Mouse (Mus musculus) E14TG2a.4 (cell line): ENCODE data around the gene Hspbap1.

Experiments
- CTCF ChIP-seq: conservative IDR thresholded peaks from 2 replicates; pipeline ENCODE4 v1.5.1; 2014; ENCODE audit warnings: low read length
- NANOG ChIP-seq: IDR thresholded peaks from 2 replicates; pipeline ENCODE4 v1.6.1; 2014; ENCODE audit warnings: borderline replicate concordance, low read length, mixed read lengths

DNA sequence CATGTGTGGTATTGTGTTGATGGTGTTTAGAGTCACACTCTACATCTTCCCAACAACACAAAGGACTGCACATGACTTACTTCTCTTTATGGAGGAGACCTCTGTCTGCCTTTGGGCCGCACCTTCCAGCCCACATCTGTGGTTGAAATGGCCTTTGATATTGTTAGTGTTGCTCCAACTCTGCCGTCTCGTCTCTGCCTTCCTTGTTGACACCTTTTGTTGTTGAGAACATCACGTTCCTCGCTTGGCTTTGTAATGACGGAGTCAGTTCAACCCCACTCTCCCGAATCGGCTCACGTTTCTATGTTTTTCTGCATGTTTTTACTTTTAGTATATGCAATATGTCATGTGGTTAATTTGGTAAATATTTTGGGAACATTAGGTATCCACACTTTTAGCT, 10.9 kb downstream of the Hspbap1 start:
- TF ChIP-seq CTCF: no peak
- no peak for TF ChIP-seq NANOG
